Mouse (Mus musculus) E14TG2a.4 (cell line): ENCODE results near the gene Atp2c2.
A peak's percentile ranks its signal among the peaks of the same experiment; 100 is the strongest.

Experiments used
- H3K27me3 ChIP-seq: 2 replicates; pipeline ENCODE4 v1.6.1; 2014; ENCODE audit warnings: low read length, control low read depth; ENCODE audit not compliant: insufficient read depth
- H3K36me3 ChIP-seq: 2 replicates; pipeline ENCODE4 v1.6.1; 2014; ENCODE audit warnings: low read length, control low read depth; ENCODE audit not compliant: insufficient read depth
- H3K4me1 ChIP-seq: replicated peaks from 2 replicates; pipeline ENCODE4 v1.6.1; 2014; ENCODE audit warnings: low read depth, low read length, control low read depth
- H3K4me3 ChIP-seq: replicated peaks from 2 replicates; pipeline ENCODE4 v1.5.1; 2014; ENCODE audit warnings: mild to moderate bottlenecking, low read length
- H3K9me3 ChIP-seq: 2 replicates; pipeline ENCODE4 v1.6.1; 2014; ENCODE audit warnings: low read length, control low read depth
- CTCF ChIP-seq: conservative IDR thresholded peaks from 2 replicates; pipeline ENCODE4 v1.5.1; 2014; ENCODE audit warnings: low read length
- NANOG ChIP-seq: IDR thresholded peaks from 2 replicates; pipeline ENCODE4 v1.6.1; 2014; ENCODE audit warnings: borderline replicate concordance, low read length, mixed read lengths
- POU5F1 ChIP-seq: IDR thresholded peaks from 2 replicates; pipeline ENCODE4 v1.6.1; 2014; ENCODE audit warnings: low read length, borderline replicate concordance

Gene Atp2c2

DNA sequence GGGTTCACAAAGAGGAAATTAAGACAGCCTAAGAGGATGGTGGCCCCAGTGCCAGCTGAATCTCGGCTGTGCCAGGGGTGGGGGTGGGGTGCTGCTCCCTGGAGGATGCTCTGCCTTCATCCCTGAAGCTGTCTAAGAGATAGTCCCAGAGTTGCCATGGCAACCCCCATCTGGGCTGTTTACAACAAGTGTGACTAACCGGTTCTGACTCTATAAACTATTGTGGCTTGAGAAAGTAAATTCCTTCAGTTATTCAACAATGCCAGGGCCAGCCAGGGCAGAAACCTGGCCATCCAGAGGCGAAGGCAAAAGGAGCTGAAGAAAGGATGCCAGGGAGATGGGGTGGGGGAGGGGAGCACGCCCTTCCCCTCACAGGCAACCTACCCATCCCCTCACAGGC lies 101.4 kb downstream of the Atp2c2 start:
- no peaks in the 10 kb centered on the region for H3K36me3 ChIP-seq

DNA sequence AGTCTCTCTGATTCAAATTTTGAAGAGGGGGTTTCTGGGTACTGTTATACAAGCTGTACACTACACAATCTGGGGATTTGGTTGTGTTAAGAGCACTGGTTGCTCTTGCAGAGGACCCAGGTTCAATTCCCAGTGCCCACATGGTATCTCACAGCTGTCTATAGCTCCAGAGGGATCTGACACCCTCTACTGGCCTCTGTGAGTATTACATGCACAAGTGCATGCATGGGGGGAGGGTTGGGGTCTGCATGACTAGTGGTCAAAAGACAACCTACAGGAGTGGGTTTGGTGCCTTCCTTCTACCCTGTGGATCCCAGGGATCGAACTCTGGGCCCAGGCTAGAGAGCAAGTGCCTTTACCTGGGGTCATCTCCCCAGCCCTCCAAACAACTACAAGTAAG lies 102.8 kb downstream of the Atp2c2 start:
- TF ChIP-seq POU5F1 (no peak), CTCF (peak; percentile 90), NANOG (no peak)

More for the DNA sequence above, 101.4 kb downstream of the Atp2c2 start:
- no peak overlapping the region for H3K4me3 ChIP-seq
- H3K9me3 ChIP-seq: no peaks in the 10 kb centered on the region
- TF ChIP-seq NANOG (no peak), CTCF (no peak), POU5F1 (no peak)
- peaks cover 34% of the 10 kb centered on the region for H3K4me1 ChIP-seq
- H3K27me3 ChIP-seq: peaks cover 3% of the 10 kb centered on the region; the same call in 1 of the 2 replicates

DNA sequence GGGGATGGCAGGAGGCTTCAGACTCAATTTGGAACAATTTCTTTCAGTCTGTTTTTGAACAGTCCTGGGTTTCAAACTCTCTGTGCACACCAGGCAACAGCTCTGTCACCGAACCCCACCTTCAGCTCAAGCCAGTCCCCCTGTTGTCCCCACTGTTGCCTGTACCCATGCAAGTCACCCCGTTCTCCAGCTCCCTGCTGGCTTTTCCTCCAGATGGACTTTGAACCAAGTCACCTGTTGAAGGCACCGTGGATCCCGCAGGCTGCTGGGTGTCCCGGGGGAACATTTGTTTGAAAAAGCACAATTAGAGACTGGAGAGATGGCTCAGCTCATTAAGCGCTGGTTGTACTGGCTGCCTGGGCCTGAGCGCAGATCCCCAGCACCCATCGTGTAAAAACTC lies 105.5 kb downstream of the Atp2c2 start:
- Histone ChIP-seq H3K4me1 (peaks cover 16% of the 10 kb centered on the region), H3K4me3 (no peak overlapping the region), H3K27me3 (peaks cover 3% of the 10 kb centered on the region; the same call in 1 of the 2 replicates), H3K36me3 (peaks cover 8% of the 10 kb centered on the region; the same call in 1 of the 2 replicates), H3K9me3 (no peaks in the 10 kb centered on the region)
- TF ChIP-seq NANOG: no peak
- TF ChIP-seq CTCF: no peak
- no peak for TF ChIP-seq POU5F1

More for the DNA sequence above, 102.8 kb downstream of the Atp2c2 start:
- H3K27me3 ChIP-seq: peaks cover 3% of the 10 kb centered on the region; the same call in 1 of the 2 replicates
- H3K4me1 ChIP-seq: peaks cover 33% of the 10 kb centered on the region
- no peaks in the 10 kb centered on the region for H3K36me3 ChIP-seq
- H3K9me3 ChIP-seq: no peaks in the 10 kb centered on the region
- no peak overlapping the region for H3K4me3 ChIP-seq

DNA sequence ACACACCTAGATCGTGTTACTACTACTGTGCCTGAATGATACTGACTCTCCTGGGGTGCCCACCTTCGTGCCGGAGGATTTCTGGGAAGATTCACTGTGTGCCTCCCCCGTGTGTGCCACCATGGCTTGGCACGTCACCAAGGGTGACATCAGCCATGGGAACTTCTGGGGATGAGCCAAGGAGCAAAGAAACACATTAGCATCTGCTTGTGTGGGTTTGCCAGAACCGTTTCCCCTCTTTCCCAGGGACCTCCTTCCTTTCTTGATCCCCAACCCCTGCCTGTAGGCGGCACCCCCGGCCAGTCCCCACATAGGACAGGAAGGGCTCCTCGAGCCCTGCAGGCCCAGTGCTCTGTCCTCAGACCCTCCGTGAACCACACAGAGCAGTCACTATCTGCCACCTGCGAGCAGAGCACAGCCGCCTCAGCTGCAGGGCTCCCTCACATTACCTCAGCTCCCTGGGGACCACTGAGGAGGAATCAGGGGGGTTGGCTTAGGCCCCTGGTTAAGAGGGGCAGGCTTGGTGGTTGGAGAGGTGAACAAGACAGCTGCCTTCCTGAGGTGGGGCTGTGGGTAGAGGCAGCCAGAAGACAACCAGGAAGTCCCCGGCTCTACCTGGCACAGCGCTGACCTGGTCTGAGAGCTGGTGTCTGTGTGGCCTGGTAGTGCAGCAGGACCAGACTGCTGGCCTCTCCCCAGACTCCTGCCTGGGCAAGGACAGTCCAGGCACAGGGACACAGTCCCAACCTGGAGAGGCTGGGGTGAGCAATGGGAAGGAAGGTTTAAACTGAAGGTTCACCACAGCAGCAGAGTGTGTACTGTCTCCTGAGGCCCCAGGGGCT lies 106.8 kb downstream of the Atp2c2 start:
- no peak for TF ChIP-seq CTCF
- TF ChIP-seq NANOG: no peak
- TF ChIP-seq POU5F1: no peak
- H3K36me3 ChIP-seq: peaks cover 8% of the 10 kb centered on the region; the same call in 1 of the 2 replicates
- no peak overlapping the region for H3K4me3 ChIP-seq
- 0 out of 2 replicates have a peak, but pooled peaks cover 3% of the 10 kb centered on the region for H3K27me3 ChIP-seq
- H3K4me1 ChIP-seq: peaks cover 22% of the 10 kb centered on the region
- H3K9me3 ChIP-seq: no peaks in the 10 kb centered on the region
